Mouse (Mus musculus): ENCODE results near the gene Cth.

Gene Cth

GRCm38 (mm10) chr3:157916336-157916735 lies 8.5 kb downstream of the Cth start:
- in situ Hi-C loops (cut with MboI, MseI) = no loop called here

- in situ Hi-C loops (cut with MboI, MseI) = no loop called here
Measured at GRCm38 (mm10) chr3:157912155-157912554, 12.7 kb downstream of the Cth start.

- in situ Hi-C loops (cut with MboI, MseI) = no loop called here
Measured at GRCm38 (mm10) chr3:157910262-157910661, 14.6 kb downstream of the Cth start.

GRCm38 (mm10) chr3:157908166-157908565 lies 16.7 kb downstream of the Cth start:
- in situ Hi-C loops (cut with MboI, MseI) = no loop called here

- in situ Hi-C loops (cut with MboI, MseI) = no loop called here
Measured at GRCm38 (mm10) chr3:157901721-157902120, 23.2 kb downstream of the Cth start.

DNA sequence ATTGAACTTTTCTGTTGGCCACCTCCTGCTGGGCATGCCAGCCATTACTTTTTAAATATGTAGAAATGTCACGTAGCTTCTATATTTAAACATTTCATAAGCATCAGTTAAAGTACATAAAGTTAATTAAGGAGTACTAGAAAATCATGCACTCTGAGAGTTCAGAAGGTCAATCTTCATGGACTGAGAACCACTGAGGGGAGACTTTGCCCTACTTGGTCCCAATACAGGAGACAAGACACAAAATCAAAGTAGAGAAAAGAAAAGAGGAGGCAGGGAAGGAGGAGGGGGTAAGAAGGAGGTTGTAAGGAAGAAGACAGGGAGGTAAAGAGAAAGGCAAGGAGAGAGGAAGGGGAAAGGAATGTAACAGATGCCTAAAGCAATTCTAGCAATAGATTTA lies 24.9 kb downstream of the Cth start:
- in situ Hi-C loops (cut with MboI, MseI) = no loop called here

GRCm38 (mm10) chr3:157897645-157898044 lies 27.2 kb downstream of the Cth start:
- in situ Hi-C loops (cut with MboI, MseI) = no loop called here

DNA sequence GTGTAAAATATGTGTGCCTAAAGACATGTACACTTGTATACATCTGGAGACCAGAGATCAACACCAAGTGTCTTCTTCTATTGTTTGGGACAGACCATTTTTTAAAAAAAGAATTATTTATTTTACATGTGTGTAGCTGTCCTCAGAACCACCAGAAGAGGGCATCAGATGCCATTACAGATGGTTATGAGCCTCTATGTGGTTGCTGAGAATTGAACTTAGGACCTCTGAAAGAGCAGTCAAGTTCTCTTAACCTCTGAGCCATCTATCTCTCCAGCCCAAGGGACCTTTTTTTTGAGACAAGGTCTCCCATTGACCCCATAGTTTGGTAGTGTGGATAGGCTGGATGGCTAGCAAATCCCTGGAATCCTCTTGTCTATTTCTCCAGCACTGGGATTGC lies 33.1 kb downstream of the Cth start:
- in situ Hi-C loops (cut with MboI, MseI) = no loop called here

- in situ Hi-C loops (cut with MboI, MseI) = no loop called here
Measured at GRCm38 (mm10) chr3:157884081-157884643, 40.7 kb downstream of the Cth start.

GRCm38 (mm10) chr3:157883085-157883484 lies 41.8 kb downstream of the Cth start:
- in situ Hi-C loops (cut with MboI, MseI) = no loop called here

- in situ Hi-C loops (cut with MboI, MseI) = no loop called here
Measured at GRCm38 (mm10) chr3:157881992-157882391, 42.9 kb downstream of the Cth start.

DNA sequence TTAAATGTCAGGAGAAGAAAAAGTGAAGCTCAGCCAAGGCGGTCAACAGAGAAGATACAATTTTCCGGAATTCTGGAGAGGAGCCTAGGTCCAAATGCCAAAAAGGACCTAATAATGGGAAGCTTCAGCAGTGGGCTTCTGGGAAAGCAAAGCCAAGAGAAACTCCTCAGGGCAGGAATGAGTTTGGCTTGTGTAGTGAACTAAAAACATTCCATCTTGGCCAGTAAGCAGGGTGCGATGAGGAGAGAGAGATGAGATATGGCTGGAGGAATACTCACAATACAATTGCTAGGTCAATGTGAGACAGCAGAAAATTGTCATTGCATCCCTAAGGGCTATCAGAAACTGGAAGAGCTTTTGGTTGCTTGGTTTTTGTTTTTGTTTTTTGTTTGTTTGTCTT lies 43.9 kb downstream of the Cth start:
- in situ Hi-C loops (cut with MboI, MseI) = no loop called here

DNA sequence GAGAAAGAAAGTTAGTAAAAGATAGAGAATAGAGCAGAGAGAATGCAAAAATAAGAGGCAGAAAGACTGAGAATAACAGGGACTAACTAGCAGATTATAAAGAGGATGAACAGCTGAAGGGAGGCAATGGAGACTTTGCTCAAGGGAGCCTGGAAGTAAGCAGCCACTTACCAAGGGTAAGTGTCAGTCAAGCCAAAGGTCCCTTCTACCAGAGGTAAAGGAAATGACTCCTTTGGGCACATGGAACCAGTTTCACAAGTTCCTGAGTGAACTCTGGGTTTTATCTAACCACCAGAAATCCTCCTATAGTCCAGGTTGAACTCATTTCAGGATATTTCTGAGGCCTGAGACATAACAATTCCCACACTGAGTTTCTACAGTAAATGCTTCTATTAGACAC lies 47.0 kb downstream of the Cth start:
- in situ Hi-C loops (cut with MboI, MseI) = loop anchor here in 1 of 2 experiments (10.0 kb wide), 1 partner anchor 127 kb away; no protein-coding TSS in a partner anchor

DNA sequence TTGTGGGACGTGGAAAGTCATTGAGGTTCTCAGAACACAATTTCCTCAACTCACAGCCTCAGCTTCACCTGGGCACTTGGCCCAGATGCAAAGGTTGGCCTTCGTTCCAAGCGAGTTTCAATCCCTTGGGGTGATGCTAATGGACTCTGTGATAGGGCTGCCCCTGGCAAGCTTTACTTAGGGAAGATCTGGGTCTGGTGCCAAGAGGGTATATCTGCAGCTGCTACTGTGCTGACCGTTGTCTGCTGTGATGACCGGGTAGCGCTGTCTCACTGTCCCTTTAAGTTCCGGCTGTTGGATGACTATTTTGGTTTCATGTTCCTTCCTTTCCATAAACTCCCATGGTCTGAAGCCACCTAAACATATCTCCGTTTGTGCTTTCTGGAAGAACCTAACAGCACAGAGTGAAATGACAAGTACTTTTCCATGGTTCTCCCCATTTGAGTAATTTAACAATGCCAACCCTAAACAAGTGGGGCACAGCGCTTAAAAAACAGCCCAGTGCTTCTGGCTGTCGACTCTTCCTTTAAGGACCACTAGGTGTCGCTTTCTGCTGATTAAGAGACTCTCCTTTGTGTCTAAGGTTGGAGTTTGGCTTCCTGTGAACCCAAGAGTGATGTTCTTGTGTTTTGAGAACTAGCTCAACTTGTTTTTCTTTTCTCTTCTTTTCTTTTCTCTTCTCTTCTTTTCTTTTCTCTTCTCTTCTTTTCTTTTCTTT lies 48.3 kb downstream of the Cth start:
- in situ Hi-C loops (cut with MboI, MseI) = loop anchor here in 1 of 2 experiments (10.0 kb wide), 1 partner anchor 128 kb away; no protein-coding TSS in a partner anchor

GRCm38 (mm10) chr3:157872897-157873296 lies 52.0 kb downstream of the Cth start:
- in situ Hi-C loops (cut with MboI, MseI) = loop anchor here in 1 of 2 experiments (10.0 to 25.0 kb wide), 2 partner anchors 132 to 1089 kb away; no protein-coding TSS in a partner anchor

- in situ Hi-C loops (cut with MboI, MseI) = loop anchor here in 1 of 2 experiments (10.0 to 25.0 kb wide), 2 partner anchors 207 to 1094 kb away; no protein-coding TSS in a partner anchor
Measured at GRCm38 (mm10) chr3:157867836-157868235, 57.0 kb downstream of the Cth start.

GRCm38 (mm10) chr3:157866251-157866650 lies 58.6 kb downstream of the Cth start:
- in situ Hi-C loops (cut with MboI, MseI) = loop anchor here in 1 of 2 experiments (10.0 to 25.0 kb wide), 2 partner anchors 209 to 1096 kb away; no protein-coding TSS in a partner anchor

GRCm38 (mm10) chr3:157865848-157866247 lies 59.0 kb downstream of the Cth start:
- in situ Hi-C loops (cut with MboI, MseI) = loop anchor here in 1 of 2 experiments (10.0 to 25.0 kb wide), 2 partner anchors 209 to 1096 kb away; no protein-coding TSS in a partner anchor

DNA sequence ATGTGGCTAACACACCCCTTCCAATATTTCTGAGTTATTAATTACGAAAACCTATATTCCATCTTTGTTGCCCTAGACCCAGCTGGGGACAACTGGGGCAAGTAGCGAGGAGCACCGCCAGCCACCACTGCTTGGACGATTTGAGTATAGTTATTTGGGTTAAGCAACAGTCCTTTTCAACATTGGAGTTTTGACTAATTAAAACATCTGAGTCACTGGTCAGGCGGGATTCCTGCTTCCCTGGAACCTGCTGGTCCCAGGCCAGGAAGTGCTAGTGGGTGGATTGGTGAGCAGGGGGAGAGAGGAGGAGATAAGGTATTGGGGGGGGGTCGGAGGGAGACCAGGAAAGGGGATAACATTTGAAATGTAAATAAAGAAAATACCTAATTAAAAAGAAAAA lies 59.4 kb downstream of the Cth start:
- in situ Hi-C loops (cut with MboI, MseI) = loop anchor here in 1 of 2 experiments (10.0 to 25.0 kb wide), 2 partner anchors 209 to 1097 kb away; no protein-coding TSS in a partner anchor

DNA sequence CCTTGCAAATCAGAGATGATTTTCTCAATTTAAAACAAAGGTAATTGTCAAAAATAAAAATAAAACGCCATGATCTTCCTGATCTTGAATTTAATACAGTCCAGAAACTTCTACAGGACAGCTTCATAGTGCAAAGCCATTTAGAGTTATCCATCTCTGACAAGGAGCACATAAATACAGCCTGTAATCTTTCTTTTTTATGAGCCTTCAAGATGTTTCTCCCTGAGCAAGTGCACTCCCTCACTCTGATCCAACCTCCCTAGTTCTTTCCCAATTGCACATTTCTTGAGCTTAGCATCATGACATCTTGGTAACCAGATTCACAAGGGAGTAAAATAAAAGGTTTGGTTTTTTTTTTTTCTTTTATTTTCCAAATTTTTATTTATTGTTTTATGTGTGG lies 72.1 kb downstream of the Cth start:
- in situ Hi-C loops (cut with MboI, MseI) = loop anchor here in 1 of 2 experiments (25.0 kb wide), 1 partner anchor 1109 kb away; no protein-coding TSS in a partner anchor

DNA sequence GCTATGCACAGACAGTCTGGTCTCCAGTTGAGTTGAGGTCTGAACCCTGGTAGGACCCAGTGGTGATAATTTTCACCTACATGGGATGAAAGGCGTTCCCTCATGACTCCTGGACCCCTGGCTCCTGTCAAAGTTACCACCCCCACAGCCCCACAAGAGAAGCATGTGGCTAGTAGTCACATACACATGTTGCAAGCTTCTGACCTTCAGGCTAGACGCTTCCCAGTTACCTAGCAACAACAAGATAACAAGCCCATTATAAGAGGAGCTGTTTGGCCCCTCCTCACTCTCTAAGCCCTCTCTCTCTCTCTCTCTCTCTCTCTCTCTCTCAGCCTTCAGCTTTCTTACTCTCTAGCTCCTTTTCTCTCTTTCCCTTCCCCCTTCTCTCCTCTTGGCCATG lies 76.4 kb downstream of the Cth start:
- in situ Hi-C loops (cut with MboI, MseI) = no loop called here
